Mouse (Mus musculus): ENCODE results near the gene Wars2.

GRCm38 (mm10) chr3:99156286-99156685 lies 15.4 kb downstream of the Wars2 start:
- no peak for TF ChIP-seq POLR2A (IDR thresholded peaks at IDR 0.05; ENCODE audit: insufficient read length, low read depth)
- TF ChIP-seq TCF12 (IDR thresholded peaks at IDR 0.05; ENCODE audit: insufficient read depth, poor library complexity, severe bottlenecking), result no peak
- no peak for TF ChIP-seq MAX (IDR thresholded peaks at IDR 0.05; ENCODE audit: low read depth)
- TF ChIP-seq TCF3 (IDR thresholded peaks at IDR 0.05; ENCODE audit: insufficient read length, low read depth), result no peak
- TF ChIP-seq POLR2AphosphoS2 (IDR thresholded peaks at IDR 0.05; ENCODE audit: insufficient read length, low read depth), result no peak
- no peak for TF ChIP-seq MYOD1 (IDR thresholded peaks at IDR 0.05; ENCODE audit: control insufficient read depth in 1 of 3, insufficient read length in 2 of 3, low read depth in 2 of 3)
- no peak for TF ChIP-seq REST (IDR thresholded peaks at IDR 0.05; ENCODE audit: insufficient read depth, insufficient read length)
- TF ChIP-seq E2F4 (IDR thresholded peaks at IDR 0.05; ENCODE audit: insufficient read depth), result no peak
- TF ChIP-seq SRF (IDR thresholded peaks at IDR 0.05; ENCODE audit: control insufficient read depth, insufficient read length, low read depth), result no peak

Data from myocyte (in vitro differentiated cells).